Mouse (Mus musculus) bone marrow, adult 2 months (tissue): ENCODE measurements around the gene Slc8a2. TPM values are rescaled to one million over a fixed set of nuclear protein-coding genes. Genes with fewer than 3 reads are reported as not detected.

Experiments used
- H3K27ac ChIP-seq: fragments of 200-500 bp; 2 replicates; pipeline ENCODE4 v1.5.1; 2012; ENCODE audit warnings: low read depth, mild to moderate bottlenecking, control low read depth, inconsistent platforms, low read length; ENCODE audit not compliant: control insufficient read depth, poor library complexity, insufficient read depth
- H3K4me1 ChIP-seq: fragments of 200-500 bp; 2 replicates; pipeline ENCODE4 v1.6.1; 2011; ENCODE audit warnings: low read length; ENCODE audit not compliant: control insufficient read depth, insufficient read depth
- H3K4me3 ChIP-seq: fragments of 200-500 bp; replicated peaks from 2 replicates; pipeline ENCODE3; 2011; ENCODE audit warnings: mild to moderate bottlenecking, low read depth, low read length, control low read depth; ENCODE audit not compliant: control insufficient read depth
- CTCF ChIP-seq: fragments of 200-500 bp; IDR thresholded peaks from 2 replicates; pipeline ENCODE4 v1.5.1; 2011; ENCODE audit warnings: low read length, control low read depth; ENCODE audit not compliant: control insufficient read depth, insufficient read depth
- POLR2A ChIP-seq: fragments of 200-500 bp; IDR thresholded peaks from 2 replicates; pipeline ENCODE4 v1.6.1; 2011; ENCODE audit warnings: low read depth, mild to moderate bottlenecking, control low read depth, low read length, borderline replicate concordance; ENCODE audit not compliant: control insufficient read depth
- WGBS: fragments of 180-500 bp; shearing (Covaris S2); methylation state at CpG from one replicate; pipeline ENCODE4 v1.1.7; 2018; 5-methylcytosine and 5-hydroxymethylcytosine counted together
- polyA plus RNA-seq: library from polyadenylated mRNA; stranded (reverse); fragments of >200 nt; gene quantifications from 2 replicates; pipeline ENCODE4 v1.2.4, GENCODE M21; 2011; ENCODE audit warnings: low replicate concordance; ENCODE audit not compliant: missing spikeins, insufficient read depth, insufficient read length

The Slc8a2 gene
- polyA plus RNA-seq, 1 experiment = not detected

DNA sequence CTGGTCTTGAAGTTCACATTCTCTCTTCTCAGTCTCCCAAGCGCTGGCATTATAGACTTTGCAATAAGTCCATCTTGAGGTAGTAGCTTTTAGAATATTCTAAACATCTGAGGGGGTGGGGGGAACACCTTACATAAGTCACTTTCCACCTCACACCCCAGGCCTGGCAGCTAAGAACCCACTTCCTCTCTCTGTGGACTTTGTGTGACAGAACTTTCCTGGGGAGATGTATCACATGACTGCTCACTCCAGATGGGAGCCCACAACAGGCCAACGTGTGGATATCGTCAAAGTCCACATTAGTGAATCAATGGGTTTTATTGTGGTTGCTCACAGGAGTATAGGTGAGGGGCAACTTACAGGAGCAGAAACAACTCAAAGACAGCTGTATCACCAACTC is 64.1 kb downstream of the Slc8a2 start:
- 3% methylated on average over 3 of the region's 3 CpGs for WGBS
- TF ChIP-seq POLR2A (no peak), CTCF (no peak)
- H3K4me3 ChIP-seq = no peak overlapping the region
- H3K27ac ChIP-seq = no peak overlapping the region
- peaks cover 3% of the 10 kb centered on the region; the same call in 1 of the 2 replicates for H3K4me1 ChIP-seq

DNA sequence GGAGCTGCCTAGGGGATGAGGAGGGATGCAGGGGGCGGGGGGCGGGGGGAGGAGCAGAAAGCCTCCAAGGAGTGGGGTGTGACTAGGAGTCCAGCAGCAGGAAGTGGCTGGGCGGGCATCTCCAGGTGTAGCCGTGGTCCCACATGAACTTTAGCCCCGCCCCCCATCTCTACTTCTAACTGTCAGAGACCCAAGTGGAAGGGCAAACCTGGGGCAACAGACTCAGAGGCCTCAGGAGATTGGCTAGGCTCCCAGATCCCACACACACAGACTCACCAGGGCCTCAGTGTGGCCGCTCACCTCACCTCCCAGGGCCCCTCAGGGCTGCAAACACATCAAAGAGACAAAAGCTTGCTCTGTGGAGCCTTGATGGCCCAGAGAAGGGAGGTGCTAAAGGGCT is 67.0 kb downstream of the Slc8a2 start:
- 72% methylated on average over 6 of the region's 6 CpGs for WGBS
- Histone ChIP-seq H3K4me3 (no peak overlapping the region), H3K27ac (no peak overlapping the region), H3K4me1 (peaks cover 3% of the 10 kb centered on the region; the same call in 1 of the 2 replicates)
- no peak for TF ChIP-seq CTCF
- TF ChIP-seq POLR2A = no peak

DNA sequence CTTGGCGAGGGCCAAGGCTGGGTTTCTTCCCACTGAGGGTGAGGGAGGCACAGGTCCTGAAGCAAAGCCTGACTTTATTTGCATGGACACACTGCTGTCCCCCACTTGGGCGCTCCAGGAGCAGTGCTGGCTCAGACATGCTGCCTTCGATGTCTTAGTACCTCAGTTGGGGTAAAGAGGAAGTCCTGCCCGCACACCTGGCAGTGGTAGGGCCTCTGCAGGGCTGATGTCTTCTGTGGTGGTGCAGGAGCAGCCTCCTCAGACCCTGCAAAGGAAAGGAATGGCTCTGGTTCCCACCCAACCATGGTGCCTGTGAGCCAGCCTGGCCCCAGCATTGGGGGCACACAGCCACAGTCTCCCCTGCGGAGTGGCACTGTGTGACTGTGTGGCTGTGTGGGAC is 67.5 kb downstream of the Slc8a2 start:
- Histone ChIP-seq H3K4me3 (no peak overlapping the region), H3K27ac (no peak overlapping the region), H3K4me1 (peaks cover 3% of the 10 kb centered on the region; the same call in 1 of the 2 replicates)
- TF ChIP-seq CTCF (no peak), POLR2A (no peak)
- WGBS = 49% methylated on average over 5 of the region's 5 CpGs

DNA sequence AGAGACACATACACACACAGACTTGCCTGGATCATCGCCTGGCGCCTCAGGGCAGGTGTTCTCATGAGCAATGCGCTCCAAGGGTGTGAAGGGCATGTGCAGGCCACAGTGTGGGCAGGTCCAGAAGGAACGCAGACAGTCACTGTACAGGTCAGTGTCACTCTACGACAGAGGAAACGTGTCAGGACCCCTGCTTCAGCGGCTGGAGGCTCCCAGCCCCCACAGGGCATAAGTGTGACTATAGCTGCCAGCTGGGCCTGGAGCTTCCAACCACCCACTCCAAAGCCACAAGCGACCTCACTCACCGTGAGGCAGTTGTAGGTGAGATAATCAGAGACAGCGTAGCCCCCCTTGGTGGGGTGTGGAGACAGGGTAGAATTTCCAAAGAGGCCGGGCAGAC is 68.9 kb downstream of the Slc8a2 start:
- H3K4me3 ChIP-seq = no peak overlapping the region
- H3K4me1 ChIP-seq = peaks cover 3% of the 10 kb centered on the region; the same call in 1 of the 2 replicates
- no peak overlapping the region for H3K27ac ChIP-seq
- WGBS = 80% methylated on average over 11 of the region's 11 CpGs
- TF ChIP-seq POLR2A (no peak), CTCF (no peak)

DNA sequence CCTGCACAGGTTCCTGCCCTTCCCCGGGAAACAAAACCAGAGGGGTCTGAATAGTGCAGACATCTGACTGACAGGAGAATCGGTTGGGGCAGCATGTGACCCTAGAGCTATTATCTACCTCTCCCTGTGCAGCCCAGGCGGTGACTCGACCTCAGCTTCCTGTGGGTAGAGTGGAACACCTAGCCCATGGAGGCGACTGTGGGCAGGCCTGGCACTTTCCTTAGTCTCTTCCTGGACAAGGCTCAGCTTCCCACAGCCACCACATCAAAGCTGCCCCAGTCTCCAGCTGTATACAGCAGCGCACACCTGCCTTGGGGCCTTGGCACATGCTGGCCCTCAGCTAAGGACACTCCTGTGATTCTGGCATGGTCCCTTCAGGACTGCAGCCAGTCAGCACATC is 71.5 kb downstream of the Slc8a2 start:
- Histone ChIP-seq H3K27ac (no peak overlapping the region), H3K4me1 (peaks cover 3% of the 10 kb centered on the region; the same call in 1 of the 2 replicates), H3K4me3 (no peak overlapping the region)
- 17% methylated on average over 6 of the region's 6 CpGs for WGBS
- TF ChIP-seq CTCF = no peak
- TF ChIP-seq POLR2A = no peak

DNA sequence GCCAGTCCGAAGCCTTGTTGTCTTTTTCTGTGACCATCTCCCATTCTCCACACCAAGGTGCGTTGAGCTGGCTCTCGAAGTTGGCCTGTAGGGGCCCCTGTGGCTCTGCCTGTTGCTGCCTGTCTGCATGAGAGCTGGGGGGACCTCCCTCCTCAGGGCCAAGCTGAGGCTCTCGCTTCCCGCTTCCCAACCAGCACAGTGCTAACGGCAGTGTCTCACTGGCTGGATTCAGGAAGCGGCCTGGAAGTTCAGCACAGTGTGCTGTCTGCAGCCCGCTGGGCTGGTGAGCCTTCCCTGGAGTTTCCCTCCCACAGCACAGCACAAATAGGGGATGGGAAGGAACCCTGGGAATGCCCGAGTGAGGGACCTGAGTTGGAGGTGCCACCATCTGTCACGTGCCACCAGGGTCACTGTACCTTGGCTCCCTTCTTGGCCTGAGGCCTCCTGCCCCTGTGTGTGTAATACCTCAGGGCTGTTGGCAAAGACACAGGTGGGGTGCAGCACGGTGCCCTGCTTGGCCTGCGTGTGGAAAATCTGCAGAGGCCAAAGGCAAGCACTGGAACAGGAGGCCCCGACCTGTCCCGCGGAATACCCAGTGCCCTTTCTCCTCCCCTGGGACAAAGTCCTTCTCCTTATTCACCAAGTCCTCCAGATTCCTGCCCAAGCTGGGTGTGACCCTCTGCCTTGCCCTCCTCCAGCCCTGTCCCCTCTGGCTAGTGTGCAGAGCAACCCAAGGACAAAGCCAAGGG is 73.3 kb downstream of the Slc8a2 start:
- Histone ChIP-seq H3K4me1 (no peaks in the 10 kb centered on the region; the same call in 1 of the 2 replicates), H3K4me3 (no peak overlapping the region), H3K27ac (no peak overlapping the region)
- 83% methylated on average over 15 of the region's 15 CpGs for WGBS
- no peak for TF ChIP-seq CTCF
- no peak for TF ChIP-seq POLR2A

DNA sequence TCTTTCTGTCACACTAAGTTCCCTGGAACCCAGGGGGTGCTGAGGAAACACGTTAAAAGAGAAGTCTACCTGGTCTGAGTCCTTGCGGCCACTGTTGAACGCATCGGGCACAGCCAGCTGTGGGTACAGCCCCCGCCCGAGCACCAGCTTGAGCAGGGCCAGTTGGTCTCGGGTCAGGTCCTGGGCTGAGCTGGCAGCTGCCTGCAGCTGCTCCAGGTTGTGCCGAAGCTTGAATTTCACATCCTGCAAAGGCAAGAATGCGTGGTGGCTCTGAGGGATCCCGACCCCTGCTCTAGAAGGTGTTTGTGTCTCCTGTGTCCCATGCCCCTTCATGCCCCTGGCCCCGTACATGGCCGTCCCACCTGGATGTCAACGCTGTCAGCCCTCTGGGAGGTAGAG is 73.9 kb downstream of the Slc8a2 start:
- no peak overlapping the region for H3K27ac ChIP-seq
- H3K4me3 ChIP-seq = no peak overlapping the region
- H3K4me1 ChIP-seq = no peaks in the 10 kb centered on the region; the same call in 1 of the 2 replicates
- 92% methylated on average over 13 of the region's 13 CpGs for WGBS
- TF ChIP-seq POLR2A = no peak; the same call in 1 of the 2 replicates
- TF ChIP-seq CTCF = no peak

DNA sequence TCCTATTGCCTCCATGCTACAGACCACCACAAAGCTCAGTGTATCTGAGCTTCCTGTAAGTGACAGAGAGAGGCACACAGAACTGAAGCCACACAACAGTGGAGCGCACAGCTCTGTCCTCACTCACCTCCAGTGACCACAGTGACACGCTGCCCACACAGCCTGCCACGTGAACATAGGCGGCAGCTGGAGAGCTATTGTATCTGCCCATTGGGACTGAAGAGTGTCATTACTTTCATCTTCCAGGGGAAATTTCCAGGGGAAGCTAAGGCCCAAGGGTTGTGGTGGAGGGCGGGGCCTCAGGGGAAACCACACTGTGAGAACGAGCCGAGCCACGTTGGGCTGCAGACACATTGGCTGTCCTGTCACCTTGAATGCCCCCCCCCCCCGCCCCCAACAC is 75.2 kb downstream of the Slc8a2 start:
- Histone ChIP-seq H3K27ac (no peak overlapping the region), H3K4me3 (no peak overlapping the region), H3K4me1 (no peaks in the 10 kb centered on the region; the same call in 1 of the 2 replicates)
- 52% methylated on average over 9 of the region's 9 CpGs for WGBS
- TF ChIP-seq POLR2A = no peak
- no peak for TF ChIP-seq CTCF

DNA sequence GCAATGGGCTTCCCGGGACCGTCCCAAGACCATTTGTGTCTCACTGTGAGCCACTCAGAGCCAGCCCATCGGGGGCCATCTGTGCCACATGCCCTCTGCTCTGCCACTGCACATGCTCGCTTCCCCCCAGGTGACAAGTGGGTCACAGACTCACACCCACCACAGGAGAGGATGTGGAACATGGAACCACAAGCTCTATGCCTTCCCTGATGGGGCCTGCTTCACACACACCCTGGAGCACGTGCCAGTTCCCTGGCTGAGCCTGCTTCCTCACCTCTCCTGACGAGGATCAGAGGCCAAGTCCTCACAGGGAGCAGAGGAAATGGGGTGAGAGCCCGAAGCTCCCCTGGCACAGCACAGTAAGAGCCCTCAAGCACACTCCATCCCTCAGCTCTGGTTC is 77.5 kb downstream of the Slc8a2 start:
- no peaks in the 10 kb centered on the region; the same call in 1 of the 2 replicates for H3K4me1 ChIP-seq
- 68% methylated on average over 7 of the region's 7 CpGs for WGBS
- peak overlapping the region; percentile 6; the same call in 1 of the 2 replicates for H3K27ac ChIP-seq
- no peak overlapping the region for H3K4me3 ChIP-seq
- no peak for TF ChIP-seq CTCF
- no peak for TF ChIP-seq POLR2A
